Mouse (Mus musculus): ENCODE data around the gene Ankrd34c.

The Ankrd34c gene

GRCm38 (mm10) chr9:89738295-89738694 is at the start of gene Ankrd34c:
Ankrd34c (minus strand) TSS chr9:89738475.
- no peak for DNase-seq (ENCODE audit: low spot score in 2 of 2)

DNA sequence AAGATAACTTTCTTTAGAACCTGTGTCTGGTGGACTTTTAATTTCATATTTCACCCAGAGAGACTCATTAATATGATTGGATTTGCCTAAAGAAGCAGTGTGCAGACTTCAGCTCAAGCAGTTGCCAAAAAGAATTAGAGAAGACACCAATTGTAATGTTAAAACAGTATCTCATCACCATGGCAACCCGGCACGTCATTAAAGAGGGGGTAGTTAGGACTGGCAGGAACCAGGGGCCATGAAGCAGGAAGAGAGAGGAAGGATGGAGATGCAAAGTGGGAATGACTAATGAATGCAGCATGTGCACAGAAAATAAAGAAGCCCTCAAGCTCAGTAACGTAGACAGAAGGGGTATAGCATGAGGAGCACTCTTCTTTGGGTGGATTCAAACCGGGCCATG is 49.3 kb upstream of the Ankrd34c start:
- DNase-seq (ENCODE audit: low spot score in 2 of 2): no peak

GRCm38 (mm10) chr9:89781395-89781927 is 43.2 kb upstream of the Ankrd34c start:
- no peak for DNase-seq (ENCODE audit: low spot score in 2 of 2)

- no peak for DNase-seq (ENCODE audit: low spot score in 2 of 2)
Observed at GRCm38 (mm10) chr9:89779237-89779636, 41.0 kb upstream of the Ankrd34c start.

DNA sequence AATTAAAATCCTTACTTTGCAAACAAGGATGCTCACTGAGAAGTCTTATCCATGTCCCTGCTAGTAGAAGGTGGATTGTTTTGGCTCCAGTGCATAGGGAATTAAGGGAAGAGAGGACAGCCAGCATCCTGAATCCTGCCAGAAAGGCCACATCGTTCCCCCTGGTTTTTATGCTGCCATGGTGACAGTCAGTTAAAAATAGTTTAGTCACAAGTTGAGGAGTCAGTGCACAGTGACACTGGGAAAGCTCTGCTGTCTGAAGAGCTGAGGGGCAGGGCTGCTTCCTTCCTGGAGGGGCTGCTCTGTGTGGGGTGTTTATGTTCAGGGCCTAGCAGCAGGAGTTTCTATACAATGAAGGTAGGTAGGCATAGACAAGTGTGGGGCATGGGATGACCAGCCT is 32.9 kb upstream of the Ankrd34c start:
- DNase-seq (ENCODE audit: low spot score in 2 of 2): no peak

DNA sequence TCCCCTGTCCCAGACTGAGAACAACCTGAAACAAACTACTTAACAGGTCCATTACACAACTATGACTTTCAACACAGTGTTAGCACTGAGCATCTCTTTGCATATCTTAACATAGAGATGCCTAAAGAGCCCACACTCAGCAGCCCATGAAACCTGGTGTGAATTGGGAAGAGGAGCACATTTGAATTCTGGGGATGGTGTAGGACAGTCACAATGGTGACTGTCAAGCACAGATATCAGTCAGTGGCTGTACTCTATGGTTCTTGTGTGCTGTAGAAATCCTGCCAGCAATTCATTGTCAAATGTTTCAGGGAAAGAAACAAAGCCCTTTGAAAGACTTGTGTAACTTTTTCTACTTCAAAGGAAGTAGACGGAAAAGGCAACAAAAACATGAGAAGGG is 23.7 kb upstream of the Ankrd34c start:
- DNase-seq (ENCODE audit: low spot score in 2 of 2): no peak

- no peak for DNase-seq (ENCODE audit: low spot score in 2 of 2)
Observed at GRCm38 (mm10) chr9:89758569-89758968, 20.3 kb upstream of the Ankrd34c start.

GRCm38 (mm10) chr9:89758139-89758538 is 19.9 kb upstream of the Ankrd34c start:
- DNase-seq (ENCODE audit: low spot score in 2 of 2): no peak

DNA sequence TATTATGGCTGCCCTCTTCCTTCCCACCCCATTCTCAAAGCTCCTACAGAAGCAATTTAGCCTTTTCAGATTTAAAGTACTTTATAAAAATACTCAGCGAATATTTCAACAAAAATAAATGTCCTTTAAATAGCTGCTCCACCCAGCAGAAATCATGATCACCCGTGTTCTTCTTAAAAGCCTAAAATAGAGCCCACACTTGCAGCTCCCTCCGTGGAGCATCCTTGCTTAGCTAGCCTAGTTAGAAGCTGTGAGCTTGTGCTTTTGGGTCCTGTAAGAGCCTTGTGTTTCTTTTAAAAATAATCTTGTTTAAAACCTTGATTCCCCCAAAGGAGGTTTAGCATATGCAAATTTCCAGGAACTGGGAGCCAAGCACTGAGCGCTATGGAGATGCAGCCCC is 19.3 kb upstream of the Ankrd34c start:
- DNase-seq (ENCODE audit: low spot score in 2 of 2): no peak

GRCm38 (mm10) chr9:89740041-89740440 is 1.8 kb upstream of the Ankrd34c start:
- no peak for DNase-seq (ENCODE audit: low spot score in 2 of 2)

- DNase-seq (ENCODE audit: low spot score in 2 of 2): no peak
Observed at GRCm38 (mm10) chr9:89737888-89738287, 387 bp downstream of the Ankrd34c start.

- no peak for DNase-seq (ENCODE audit: low spot score in 2 of 2)
Observed at GRCm38 (mm10) chr9:89736932-89737705, 1.2 kb downstream of the Ankrd34c start.

- DNase-seq (ENCODE audit: low spot score in 2 of 2): no peak
Observed at GRCm38 (mm10) chr9:89706906-89707305, 31.4 kb downstream of the Ankrd34c start.

DNA sequence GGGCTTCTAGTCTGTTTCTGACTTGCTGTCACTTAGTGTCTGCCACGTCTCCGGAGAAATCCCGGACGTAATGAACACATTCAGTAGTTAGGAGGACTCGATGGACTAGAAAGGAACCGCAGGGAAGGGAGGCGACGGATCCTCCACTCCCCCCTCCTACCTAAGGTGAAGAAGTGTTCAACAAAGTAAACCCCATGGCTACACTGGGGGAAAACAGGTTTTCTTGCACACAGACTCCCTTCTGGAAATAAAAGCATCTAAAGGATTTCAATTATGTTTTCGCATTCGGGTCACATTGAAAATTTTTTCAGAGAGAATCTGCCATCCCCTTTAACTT is 33.1 kb downstream of the Ankrd34c start:
- DNase-seq (ENCODE audit: low spot score in 2 of 2): no peak

- peak; percentile 83 to 91 for DNase-seq (ENCODE audit: low spot score in 2 of 2)
Observed at GRCm38 (mm10) chr9:89704265-89705196, 33.7 kb downstream of the Ankrd34c start, which contains the start of gene Tmed3. Tmed3 (minus strand) TSS chr9:89705068.

DNA sequence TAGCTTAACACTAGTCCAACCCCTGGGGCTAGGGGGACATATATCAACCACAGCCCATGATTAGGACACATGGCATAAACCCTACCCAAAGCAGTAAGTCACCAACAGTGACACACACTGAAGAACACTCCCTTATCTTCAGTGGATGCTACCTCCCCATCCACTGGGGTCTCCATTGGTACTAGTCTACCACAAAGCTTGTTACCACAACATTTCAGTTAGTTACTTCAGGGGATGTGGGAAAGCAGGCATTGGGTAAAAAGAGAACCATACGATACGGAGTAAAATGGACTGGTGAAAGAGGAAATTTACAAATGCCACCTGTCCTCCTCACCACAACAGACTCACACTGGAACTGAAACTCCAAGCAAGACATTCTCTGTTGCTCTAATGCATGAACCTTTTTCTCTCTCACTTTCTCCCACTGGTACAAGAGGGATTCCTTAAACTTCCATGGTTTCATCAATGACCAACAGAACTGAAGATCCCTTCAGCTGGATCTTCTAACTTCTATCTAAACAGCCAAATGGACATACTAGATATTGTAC is 37.3 kb downstream of the Ankrd34c start:
- no peak for DNase-seq (ENCODE audit: low spot score in 2 of 2)

GRCm38 (mm10) chr9:89695143-89695542 is 43.1 kb downstream of the Ankrd34c start:
- no peak for DNase-seq (ENCODE audit: low spot score in 2 of 2)

- no peak for DNase-seq (ENCODE audit: low spot score in 2 of 2)
Observed at GRCm38 (mm10) chr9:89693670-89694069, 44.6 kb downstream of the Ankrd34c start.

DNA sequence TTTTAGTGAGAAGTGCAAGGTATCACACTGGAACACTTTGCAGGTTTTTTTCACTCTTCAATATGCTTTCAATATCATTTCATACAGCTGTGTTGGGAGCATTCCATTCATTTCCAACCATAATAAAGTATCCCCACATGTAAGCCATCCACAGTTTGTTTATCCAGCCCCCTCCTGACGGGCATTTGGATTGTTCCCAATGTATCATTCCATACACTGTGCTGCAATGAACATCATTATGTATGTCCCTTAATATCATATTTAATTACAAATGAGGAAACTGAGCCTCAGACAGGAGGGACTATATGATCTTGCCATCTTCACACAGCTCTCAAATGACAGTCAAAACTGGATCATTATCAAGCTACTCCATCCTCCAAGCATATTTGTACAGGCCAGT is 49.1 kb downstream of the Ankrd34c start:
- no peak for DNase-seq (ENCODE audit: low spot score in 2 of 2)

GRCm38 (mm10) chr9:89687503-89688226 is 50.6 kb downstream of the Ankrd34c start:
- DNase-seq (ENCODE audit: low spot score in 2 of 2): no peak

- DNase-seq (ENCODE audit: low spot score in 2 of 2): no peak
Observed at GRCm38 (mm10) chr9:89686262-89686661, 52.0 kb downstream of the Ankrd34c start.

GRCm38 (mm10) chr9:89678974-89679373 is 59.3 kb downstream of the Ankrd34c start:
- DNase-seq (ENCODE audit: low spot score in 2 of 2): no peak

Data from urinary bladder, postnatal 36 days (tissue).